Mouse (Mus musculus) layer of hippocampus, adult 8-10 months (tissue): ENCODE results near the gene Bcl2. TPM values are rescaled to one million over a fixed set of nuclear protein-coding genes. Genes with fewer than 3 reads are reported as not detected.
"Not testable (repeated sequence)": the region's sequence is repeated elsewhere in the genome, so short reads cannot be mapped to it uniquely, and the experiment has no call there.

Experiments
- DNase-seq, 2 experiments: peaks; one replicate each; pipeline ENCODE4 v3.0.0; 2022; ENCODE audit warnings: low spot score in 2 of 2
- total RNA-seq, 4 experiments: library from RNA; stranded (reverse); gene quantifications; 2 replicates each; pipeline ENCODE4 v1.2.4; 2022

Gene Bcl2
- total RNA-seq, 4 experiments from 2014 or later = 9.8 to 11.6 (median 11.2) TPM

DNA sequence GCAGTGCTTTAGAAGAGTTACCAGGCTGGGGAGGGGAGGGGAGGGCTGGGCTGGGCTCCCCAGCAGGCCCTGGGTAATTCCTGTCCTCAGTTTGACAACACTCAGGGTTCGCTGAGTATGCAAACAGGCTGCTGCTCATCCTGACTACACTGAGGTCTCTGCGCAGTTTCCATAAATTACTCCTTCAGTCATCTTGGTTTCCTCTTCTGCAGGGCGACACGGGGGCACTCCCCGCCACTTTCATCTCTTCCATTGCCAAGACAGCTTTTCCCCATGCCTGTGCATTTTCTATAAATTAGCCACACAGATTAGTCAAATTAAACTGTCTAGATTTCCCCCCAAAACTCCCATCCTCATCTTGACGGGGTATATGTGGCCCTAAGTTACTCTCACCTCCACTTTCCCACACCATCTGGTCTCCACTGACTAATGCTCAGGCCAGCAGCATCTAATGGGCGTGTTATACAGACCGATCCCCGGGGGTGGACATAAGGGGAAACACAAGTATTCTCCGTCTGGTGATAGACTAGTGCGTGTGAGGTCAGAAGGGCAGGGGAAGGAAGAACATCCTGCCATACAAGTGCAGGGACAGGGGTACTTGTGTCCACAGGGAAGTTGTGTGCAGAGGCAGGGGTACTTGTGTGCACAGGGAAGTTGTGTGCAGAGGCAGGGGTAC lies 152.9 kb downstream of the Bcl2 start:
- no peak for DNase-seq

DNA sequence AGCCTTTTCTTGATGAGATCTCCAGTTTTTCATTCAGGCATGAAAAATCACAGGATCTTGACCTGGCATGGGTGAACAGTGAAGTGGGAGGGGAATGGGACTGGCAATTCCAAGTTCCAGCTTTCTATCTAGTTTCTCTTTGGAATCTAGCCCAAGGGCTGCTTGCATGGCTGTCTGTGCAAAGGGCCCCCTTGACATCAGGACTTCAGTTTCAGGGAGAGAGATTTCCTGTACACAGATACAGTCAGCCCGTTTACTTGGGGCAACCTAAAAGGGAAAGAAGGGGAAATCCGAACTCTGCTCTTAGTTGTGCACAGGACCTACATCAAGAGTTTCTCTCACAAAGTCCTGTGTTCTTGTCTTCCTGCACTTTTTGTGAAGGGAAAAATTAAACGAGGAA lies 154.0 kb downstream of the Bcl2 start:
- no peak for DNase-seq

DNA sequence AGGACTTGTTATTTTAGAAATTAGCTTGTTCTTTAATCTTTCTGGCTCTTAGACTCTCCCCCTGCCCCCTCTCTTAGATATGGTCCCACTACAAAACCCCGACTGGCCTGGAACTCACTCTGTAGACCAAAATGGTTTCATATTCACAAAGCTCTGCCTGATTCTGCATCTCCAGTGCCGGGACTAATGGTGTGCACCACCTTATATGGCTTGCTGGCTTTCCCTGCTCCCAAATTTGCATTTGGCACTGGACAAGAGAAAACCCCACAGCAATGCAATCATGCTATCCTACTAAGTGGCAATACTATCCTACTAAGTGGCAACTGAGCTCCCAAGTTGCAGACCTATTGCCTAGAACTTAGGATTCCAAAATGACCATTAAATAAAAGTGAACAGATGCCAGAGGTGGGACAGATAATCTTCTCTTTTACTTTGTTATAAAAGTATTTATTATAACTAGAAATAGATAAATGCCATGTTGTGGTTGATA lies 154.9 kb downstream of the Bcl2 start:
- DNase-seq = no peak

DNA sequence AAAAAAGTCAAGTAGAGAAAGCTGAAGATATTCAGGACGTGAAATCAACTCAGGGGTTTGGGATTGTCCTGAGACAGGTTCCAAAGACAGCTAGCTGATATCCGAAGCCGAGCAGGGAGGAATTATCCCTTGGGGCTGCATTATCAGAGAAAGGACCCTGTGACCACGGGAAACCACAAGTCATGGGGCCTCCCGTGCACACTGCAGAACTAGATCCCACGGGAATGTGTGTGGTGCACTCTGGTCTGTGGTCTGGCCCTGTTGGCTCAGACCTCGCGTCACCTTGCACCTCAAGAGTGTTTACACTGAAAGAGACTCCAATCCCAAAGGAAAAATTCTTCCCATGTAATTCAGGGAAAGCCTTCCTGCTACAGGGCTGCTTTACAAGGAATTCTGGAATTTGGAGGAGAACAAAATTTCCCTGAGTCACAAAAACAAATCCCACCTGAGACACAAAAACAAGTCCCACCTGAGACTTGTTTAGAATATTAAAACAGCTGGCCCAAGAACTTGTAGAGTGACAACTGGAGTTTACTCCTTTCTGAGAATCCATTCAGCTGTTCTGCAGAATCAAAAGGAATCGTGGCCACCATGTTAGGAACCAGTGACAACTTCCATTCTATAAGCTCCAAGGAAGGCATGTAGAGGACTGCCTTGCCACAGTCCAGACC lies 158.4 kb downstream of the Bcl2 start:
- no peak for DNase-seq

DNA sequence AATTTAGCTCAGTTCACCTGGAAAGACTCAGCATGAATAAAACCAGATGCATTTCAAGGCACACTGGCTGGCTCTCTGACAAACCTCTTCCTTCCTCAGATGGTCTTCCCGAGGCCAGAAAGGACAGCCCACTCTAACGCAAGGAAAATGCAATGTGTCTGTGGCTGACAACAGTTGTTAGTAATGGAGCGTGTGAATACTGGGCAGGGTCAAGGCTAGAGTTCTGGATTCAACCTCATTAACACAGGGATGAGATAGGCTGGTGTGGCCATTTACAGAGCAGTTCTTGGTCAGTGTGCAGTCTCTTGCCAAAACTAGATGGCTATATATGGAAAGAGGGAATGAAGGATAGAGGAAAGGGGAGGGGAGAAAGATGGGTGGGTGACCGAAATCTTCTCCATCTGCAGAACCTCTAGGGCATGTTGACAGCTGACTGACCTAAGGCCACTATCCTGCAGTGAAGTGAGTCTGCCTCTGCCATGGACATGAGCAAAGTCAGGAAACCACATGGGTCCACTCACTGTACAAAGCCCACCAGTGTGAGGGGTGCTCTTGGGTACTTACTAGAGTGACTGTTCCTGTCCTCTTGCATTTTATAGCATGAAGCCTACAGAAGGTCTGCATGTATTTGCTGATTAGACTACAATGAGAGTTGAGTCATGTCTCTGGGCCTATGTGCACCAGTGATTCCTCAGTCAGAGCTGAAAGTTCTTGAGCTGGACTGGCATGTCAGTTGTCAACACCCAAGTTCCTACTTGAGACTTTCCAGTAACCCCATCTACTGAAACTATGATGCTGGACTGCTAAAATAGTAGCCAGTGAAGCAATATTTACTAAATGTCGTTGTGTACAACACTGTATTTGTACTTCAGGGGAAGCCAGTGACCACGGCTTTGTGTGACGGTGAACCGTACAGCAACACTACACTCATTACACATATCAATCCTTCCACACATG lies 159.9 kb downstream of the Bcl2 start:
- DNase-seq = no peak

DNA sequence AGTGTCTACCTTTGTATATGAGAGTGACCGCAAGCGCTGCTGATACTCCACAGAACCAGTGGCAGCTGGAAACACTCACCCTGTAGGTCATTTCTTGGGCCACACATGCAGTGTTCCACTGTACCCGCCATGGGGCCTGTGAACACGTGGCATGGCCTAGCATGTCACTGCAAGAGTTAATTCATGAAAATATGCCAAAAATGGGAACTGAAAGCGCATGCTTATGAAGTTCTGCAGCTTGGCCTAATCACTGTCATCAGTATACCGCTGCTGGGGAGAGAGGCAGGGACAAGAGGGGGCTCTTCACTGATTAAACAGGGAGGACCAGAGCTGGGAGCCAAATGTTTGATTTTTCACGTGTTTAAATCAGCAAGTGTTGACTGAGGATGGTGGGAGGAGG lies 161.2 kb downstream of the Bcl2 start:
- no peak for DNase-seq

DNA sequence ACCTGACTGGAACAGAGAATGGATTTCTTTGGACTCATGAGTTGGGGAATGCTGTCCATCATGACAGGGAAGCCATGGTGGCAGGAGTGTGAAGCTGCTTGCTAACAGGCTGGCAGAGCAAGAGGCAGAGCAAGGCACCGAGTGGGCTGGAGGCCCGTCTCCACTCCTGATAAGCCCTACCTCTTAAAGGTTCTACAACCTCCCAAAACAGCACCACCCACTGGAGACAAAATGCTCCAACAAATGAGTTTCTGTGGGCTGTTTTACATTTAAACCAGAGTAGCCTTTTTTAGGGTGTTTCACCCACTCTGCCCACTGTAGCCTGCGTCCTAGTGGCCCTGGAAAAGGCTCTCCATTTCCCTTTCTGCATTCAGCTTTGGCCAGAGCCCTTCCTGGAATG lies 163.5 kb downstream of the Bcl2 start:
- no peak for DNase-seq

DNA sequence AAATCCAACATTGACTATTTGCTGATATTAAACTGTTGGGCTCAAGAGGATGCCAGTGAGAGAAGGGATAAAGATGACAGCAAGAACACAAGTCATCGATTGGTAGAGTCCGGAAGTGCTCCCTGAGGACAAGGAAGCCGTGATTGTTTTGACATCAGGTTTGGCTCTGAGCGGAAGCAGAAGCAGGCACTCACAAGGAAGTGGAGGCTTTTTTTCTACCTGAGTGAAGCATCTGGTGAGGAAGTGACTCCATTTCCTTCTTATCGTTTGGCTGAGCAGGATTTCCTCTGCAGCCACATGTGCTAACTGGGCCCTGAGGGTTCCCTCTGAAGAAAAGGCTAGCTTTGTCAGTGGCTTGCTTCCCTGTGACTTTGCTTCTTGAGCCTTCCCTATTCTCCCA lies 165.0 kb downstream of the Bcl2 start:
- no peak for DNase-seq

DNA sequence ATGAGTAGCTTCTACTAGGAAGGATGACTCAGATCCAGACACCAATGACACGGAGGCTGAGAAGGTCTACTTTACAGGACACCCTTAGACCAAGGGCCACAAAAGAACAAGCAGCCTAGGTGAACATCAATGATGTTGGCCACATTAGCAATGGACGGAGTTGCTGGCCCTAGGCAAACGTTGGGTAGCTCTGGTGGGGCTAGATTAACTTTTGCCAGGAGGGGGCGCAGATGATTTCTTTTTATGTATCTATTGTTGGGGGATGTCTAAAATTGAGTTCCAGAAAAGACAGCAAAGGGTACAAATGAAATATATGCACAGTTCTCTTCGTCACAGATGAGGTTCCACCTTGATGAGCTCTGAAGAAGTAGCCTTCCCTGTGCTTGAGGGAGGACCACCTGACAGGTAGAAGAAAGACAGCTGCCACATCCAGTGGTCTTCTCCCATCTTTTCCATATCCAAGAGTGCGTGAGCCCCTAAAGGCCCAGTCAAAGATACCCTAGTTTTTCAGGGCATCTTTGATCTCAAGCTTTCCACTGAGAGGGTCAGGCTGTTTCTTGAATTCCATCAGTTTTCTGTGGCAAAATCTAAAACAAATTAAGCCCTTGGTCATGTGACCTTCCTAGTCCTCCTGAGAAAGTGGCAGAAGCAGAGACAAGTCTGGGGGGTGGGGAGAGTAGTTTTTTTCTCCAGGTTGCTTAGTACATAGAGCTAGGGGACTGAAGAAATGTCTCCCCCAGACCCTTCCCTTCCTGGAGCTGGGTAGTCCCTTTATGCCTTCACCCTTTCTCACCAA lies 169.1 kb downstream of the Bcl2 start:
- peak in 1 of 2 experiments; percentile 30 for DNase-seq

DNA sequence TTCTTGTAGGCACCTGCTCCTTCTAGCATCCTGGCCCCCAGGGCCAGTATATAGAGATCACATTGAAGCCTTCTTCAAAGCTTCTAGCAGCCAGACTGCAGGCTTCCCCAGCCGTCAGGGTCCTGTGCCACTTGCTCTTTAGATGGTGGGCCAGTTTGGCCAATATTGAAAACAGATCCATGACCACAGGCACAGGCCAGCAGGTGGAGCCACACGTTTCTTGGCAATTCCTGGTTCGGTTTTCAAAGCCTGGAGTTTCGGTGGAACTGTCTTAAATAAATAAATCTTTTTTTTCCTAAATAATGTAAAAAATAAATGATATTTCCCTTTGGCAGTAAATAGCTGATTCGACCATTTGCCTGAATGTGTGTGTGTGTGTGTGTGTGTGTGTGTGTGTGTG lies 171.3 kb downstream of the Bcl2 start:
- peak in 1 of 2 experiments; percentile 33 for DNase-seq

DNA sequence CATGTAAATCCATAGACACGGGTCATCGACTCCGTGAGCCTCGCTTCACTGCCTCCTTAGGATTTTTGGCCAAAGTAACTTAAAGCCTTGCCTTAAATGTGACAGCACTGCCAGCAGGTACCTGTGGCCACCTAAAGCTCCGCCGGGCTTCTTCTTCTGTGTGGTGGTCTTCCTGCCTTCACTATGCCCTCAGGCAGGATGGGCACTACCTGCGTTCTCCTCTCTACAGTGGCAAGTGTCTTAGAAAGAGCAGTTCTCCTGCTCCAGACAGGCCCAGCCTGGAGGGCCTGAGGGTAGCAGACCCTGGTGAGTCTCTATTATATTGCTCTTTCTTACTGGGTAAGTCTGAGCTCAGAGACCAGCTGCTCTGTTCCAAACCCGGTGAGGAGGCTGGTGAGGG lies 172.2 kb downstream of the Bcl2 start:
- no peak for DNase-seq

DNA sequence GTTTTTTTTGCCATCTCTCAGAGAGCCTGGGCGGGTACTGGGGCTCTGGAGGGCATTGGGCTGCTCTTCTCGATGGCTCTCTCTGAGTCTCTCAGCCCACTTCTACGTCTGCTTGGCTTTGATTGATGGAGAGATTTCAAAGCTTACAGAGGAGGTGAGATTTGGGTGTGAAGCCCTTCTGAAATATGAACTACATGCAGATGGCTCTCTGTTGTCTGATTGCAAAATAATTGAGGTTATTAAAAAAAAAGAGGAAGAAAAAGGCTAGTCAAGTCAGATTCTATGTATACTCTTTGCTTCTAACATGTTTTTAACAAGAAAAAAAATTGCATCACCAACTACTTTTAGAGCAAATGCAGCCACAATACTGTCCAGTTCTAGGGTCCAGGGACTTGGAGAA lies 173.9 kb downstream of the Bcl2 start:
- no peak for DNase-seq

DNA sequence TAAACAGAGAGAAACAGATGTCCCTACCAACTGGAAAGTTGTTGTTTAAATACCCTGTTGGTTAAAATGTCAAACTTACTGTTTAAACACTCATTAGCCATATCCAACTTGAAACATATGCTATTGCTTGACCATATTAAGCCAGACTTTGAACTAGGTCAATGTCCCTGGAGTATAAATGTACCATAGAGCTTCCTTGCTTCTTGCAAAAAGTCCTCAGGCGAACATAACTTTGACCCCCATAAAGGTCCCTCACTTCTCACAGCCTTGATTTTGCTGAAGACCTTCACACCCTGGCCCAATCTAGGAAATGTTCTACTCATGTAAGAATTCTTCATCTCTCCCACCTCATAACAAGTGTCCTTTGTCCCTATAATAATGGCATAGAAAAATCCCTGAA lies 175.0 kb downstream of the Bcl2 start:
- DNase-seq = no peak

DNA sequence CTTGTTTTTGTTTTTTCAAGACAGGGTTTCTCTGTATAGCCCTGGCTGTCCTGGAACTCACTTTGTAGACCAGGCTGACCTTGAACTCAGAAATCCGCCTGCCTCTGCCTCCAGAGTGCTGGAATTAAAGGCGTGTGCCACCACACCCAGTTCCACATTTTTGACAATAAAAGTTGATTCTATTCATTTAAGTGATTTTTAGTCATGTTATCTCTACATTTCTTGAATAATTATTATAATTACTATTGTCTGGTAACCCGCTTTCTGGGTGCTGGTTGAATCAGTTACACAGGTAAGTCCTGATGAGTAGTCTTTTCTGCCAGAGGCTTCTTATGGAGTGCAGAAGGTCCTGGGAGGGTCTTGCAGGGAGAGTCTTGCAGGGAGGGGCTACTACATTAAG lies 179.2 kb downstream of the Bcl2 start:
- DNase-seq = not testable (repeated sequence)

DNA sequence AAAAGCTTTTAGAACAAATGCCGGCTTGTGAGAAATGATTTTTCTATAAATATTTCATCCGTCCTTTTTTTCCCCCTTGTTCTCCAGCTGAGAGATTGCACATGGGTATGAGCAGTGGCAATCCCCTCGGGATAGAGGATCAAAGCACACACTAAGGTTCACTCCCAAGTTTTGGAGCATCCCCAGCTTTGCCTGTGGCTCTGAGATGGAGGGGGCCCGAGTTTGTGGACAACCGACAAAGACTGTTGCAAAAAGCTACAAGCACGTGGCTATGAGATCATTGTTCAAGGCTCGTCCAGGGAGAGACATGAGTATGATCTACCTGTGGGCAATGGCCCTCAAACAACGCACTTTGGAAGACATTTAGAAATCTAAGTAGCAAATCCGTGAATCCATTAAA lies 184.5 kb downstream of the Bcl2 start:
- DNase-seq = no peak

DNA sequence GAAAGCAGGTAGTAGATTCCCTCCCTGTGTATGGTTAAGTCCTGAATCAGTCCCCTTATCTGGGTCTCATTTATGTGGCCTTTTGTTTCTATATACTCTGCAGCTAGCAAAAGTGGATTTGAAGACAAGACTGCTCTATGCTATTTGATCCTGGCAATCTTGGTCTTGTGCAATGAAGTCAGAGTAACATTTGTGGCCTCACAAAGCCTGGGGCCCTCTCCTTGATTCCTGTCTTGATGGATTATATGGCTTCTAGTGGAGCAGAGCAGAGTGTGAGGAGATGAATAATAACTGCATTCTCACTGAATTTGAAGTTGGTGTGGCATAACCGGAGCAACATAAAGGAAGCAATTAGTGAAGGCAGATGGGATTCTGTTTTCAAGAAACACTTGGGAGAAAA lies 186.5 kb downstream of the Bcl2 start:
- DNase-seq = no peak

DNA sequence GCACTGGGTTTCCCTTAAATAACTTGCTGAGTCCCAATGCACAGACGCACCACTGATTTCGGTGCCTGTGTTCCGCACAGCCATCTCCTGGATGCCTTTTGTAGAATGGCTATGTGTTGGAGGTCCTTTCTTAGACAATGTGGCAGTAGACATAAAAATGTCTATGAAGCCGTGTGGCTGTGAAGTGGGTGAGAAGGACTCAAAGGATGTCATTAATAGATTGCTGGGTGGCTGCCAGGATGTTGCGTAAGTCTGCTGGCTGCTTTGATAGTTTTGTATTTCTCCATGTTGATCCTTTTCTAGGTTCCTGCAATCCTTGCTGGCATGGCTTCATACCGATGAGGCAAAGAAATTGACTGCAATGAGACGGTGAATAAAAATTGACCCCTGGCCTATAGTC lies 187.3 kb downstream of the Bcl2 start:
- DNase-seq = peak; percentile 26 to 40

DNA sequence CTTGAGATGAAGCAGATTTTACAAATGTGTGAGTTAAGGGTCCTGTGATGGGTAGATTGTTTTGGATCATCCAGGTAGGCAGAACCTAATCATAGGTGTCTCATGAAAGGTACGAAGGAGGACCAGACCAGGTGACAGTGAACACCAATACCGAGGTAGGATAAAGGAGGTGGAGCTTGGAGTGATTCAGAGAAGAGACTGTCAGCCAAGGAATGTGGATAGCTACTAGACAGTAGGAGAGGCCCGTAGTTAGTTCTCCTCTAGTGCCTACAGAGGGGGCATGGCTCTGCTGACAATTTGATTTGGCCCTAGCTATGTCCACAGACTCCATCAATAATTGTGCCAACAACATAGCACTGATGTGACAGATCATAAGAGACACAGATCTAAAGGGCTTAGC lies 188.0 kb downstream of the Bcl2 start:
- no peak for DNase-seq

DNA sequence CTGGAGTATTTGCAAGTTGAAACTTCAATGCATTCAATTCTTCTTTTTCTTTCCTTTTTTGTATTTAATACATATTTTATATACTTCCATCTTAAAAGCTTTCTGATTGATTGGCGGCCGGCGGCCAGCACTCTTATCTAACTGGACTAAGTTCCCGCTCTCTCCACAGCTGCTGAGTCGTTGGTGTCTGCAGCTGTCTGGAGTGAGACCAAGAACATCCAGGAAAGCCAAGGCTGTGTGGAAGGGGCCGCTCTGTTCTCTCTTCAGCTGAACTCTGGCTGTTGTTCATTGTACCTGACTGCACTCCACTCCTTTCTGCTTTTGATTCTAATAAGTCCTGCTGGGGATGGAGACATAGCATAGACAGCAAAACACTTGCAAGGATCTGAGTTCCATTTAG lies 190.3 kb downstream of the Bcl2 start:
- DNase-seq = no peak

DNA sequence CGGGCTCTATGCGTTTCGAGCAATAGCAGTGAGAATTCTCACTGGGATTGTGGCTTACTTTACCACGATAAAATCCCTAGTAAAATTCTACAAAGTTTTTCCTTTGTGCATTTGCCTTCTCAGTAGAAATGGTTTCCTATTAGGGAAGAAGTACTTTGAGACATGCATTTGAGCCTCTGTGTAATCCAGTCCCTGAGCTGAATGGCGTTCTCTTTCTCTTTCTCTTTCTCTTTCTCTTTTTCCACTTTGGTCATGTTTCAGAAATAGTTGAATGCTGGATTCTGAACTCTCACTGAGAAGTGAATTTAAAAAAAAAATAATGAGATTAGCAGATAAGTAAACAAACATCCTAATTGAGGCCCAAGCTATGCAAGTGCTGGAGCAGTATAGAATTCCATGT lies 191.1 kb downstream of the Bcl2 start:
- DNase-seq = no peak

DNA sequence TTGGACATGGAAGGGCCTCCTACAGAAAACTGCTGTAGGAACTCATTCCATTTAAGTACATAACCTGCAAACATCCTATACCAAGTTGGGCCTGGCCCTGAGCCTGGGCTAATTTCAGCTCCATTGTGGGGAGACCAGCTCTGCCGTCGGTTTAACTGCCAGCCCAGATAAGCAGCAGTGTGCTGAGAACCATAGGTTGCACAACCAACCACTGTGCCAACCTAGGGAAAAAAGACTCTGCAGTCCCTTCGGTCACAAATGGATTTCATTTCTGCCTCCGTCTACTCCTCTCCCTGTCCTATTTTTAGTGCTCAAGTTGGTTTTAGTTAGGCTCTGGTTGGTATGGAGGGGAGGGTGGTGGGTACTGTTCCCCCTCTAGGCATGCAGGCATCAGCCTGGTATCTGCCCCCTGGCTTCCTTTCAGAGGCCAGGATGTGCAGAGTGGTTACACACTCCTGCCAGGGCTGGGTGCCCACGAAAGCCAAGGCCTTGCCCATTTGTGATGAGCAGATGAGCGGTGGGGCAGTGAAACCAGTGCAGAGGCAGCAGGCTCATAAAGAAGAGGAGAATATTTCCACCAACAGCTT lies 196.4 kb downstream of the Bcl2 start:
- DNase-seq = no peak
